In genomic region chr15:100461646-100462045, GRCm38 (mm10) we compare ENCODE assay signal across 15 mouse cellular contexts. TPM values are rescaled to one million over a fixed set of nuclear protein-coding genes. Genes with fewer than 3 reads are reported as not detected.
DNase-seq lines count a peak whose midpoint lies in the region; ATAC-seq and TF ChIP-seq lines count a peak whose summit lies in the region.
"Had no signal": no experiment of that assay in that cellular context is flagged by ENCODE, and none has a peak within 500 bp of the region (broad histone marks: within the 10 kb centered on the region; RNA-seq: fewer than 3 reads in every experiment).

No protein-coding gene starts in this region.

- H3K36me3 ChIP-seq in megakaryocyte, embryonic 14.5 days (replicated peaks; ENCODE audit: low read length) = no peaks in the 10 kb centered on the region
- no peaks in the 10 kb centered on the region for H3K36me3 ChIP-seq in midbrain, postnatal 0 days (ENCODE audit: insufficient read depth, low read length)
- H3K36me3 ChIP-seq: forebrain, embryonic 15.5 days; heart, embryonic 13.5 days had no signal

- peaks cover 3% of the 10 kb centered on the region for H3K27me3 ChIP-seq in megakaryocyte, embryonic 14.5 days (replicated peaks)
- H3K27me3 ChIP-seq in midbrain, postnatal 0 days (ENCODE audit: insufficient read depth, low read length) = no peaks in the 10 kb centered on the region
- H3K27me3 ChIP-seq: forebrain, embryonic 15.5 days had no signal

- ATAC-seq in CD4-positive, CD25-positive, alpha-beta regulatory T cell, adult 4 months = no peak
- ATAC-seq in midbrain, postnatal 0 days (ENCODE audit: low FRiP score) = no peak
- ATAC-seq: forebrain, embryonic 15.5 days had no signal

- WGBS in midbrain, postnatal 0 days = 74% methylated on average over 9 of the region's 9 CpGs

- H3K4me3 ChIP-seq in megakaryocyte, embryonic 14.5 days (replicated peaks) = peak overlapping the region; percentile 81
- no peak overlapping the region for H3K4me3 ChIP-seq in midbrain, postnatal 0 days (ENCODE audit: low read depth, low read length)
- H3K4me3 ChIP-seq: forebrain, embryonic 15.5 days had no signal

- DNase-seq in CD4-positive, CD25-positive, alpha-beta regulatory T cell, adult 2 months (ENCODE audit: low read depth, low spot score) = peak; percentile 27
- DNase-seq in 3T3-L1 (ENCODE audit: low read depth, low spot score) = peak; percentile 64
- peak; percentile 60 for DNase-seq in brain, adult 2 months (ENCODE audit: low read depth, low spot score)
- DNase-seq in ovary, postnatal 14 days (ENCODE audit: low spot score) = no peak
- DNase-seq in midbrain, postnatal 0 days (ENCODE audit: low spot score) = no peak
- no peak for DNase-seq in gastrocnemius, postnatal 25 days
- DNase-seq: cerebellum, adult 2 months; right cerebral cortex, postnatal 14 days had no signal

- no peak overlapping the region for H3K9ac ChIP-seq in midbrain, postnatal 0 days (replicated peaks; ENCODE audit: low read length, poor library complexity, severe bottlenecking)
- H3K9ac ChIP-seq: forebrain, embryonic 15.5 days; heart, embryonic 13.5 days; hindbrain, embryonic 14.5 days; liver, embryonic 14.5 days had no signal

- H3K9me3 ChIP-seq in megakaryocyte, embryonic 14.5 days = no peaks in the 10 kb centered on the region
- H3K9me3 ChIP-seq in midbrain, postnatal 0 days (ENCODE audit: low read length) = no peaks in the 10 kb centered on the region
- H3K9me3 ChIP-seq: forebrain, embryonic 15.5 days; heart, embryonic 13.5 days had no signal

- H3K4me2 ChIP-seq in midbrain, postnatal 0 days (ENCODE audit: low read depth, low read length, poor library complexity, severe bottlenecking) = no peak overlapping the region
- H3K4me2 ChIP-seq: forebrain, embryonic 15.5 days; hindbrain, embryonic 14.5 days had no signal

- TF ChIP-seq CTCF in midbrain, postnatal 0 days (IDR thresholded peaks at IDR 0.05) = no peak

- no peak overlapping the region for H3K27ac ChIP-seq in midbrain, postnatal 0 days (ENCODE audit: low read depth, low read length)
- H3K27ac ChIP-seq: forebrain, embryonic 15.5 days; heart, embryonic 13.5 days; hindbrain, embryonic 14.5 days; liver, embryonic 14.5 days had no signal

- peaks cover 53% of the 10 kb centered on the region for H3K4me1 ChIP-seq in megakaryocyte, embryonic 14.5 days
- H3K4me1 ChIP-seq in midbrain, postnatal 0 days (ENCODE audit: insufficient read depth, low read length) = no peaks in the 10 kb centered on the region

RNA-seq across cellular contexts. Expression of gene Letmd1, which starts 7.2 kb away (rescaled TPM):
- polyA plus RNA-seq in CD4-positive, CD25-positive, alpha-beta regulatory T cell, adult 4 months (2017; shearing (Covaris generic)) = 10 to 100 TPM; 52.3 to 82.7 TPM
- 21.1 and 42.7 TPM in 2 replicates for polyA plus RNA-seq in megakaryocyte, embryonic 14.5 days (2012; ENCODE audit: insufficient read depth, low replicate concordance)
- 80.9 and 86.0 TPM in 2 replicates for total RNA-seq in midbrain, postnatal 0 days (2014; rRNA removed)
- polyA plus RNA-seq in midbrain, postnatal 0 days (2015; fragmentation: Nextera tagmentation; extraction: Ambion mirVana) = 53.0 and 55.0 TPM in 2 replicates
- total RNA-seq in gastrocnemius, postnatal 25 days (2021) = 1 to 10 TPM; 9.1 to 9.9 TPM

RNA-seq across cellular contexts. Expression of gene Csrnp2, which starts 33.6 kb away (rescaled TPM):
- polyA plus RNA-seq in CD4-positive, CD25-positive, alpha-beta regulatory T cell, adult 4 months (2017; shearing (Covaris generic)) = 1 to 10 TPM; 1.8 to 2.5 TPM
- 0.46 TPM in 1 of 2 replicates, not detected in the other for polyA plus RNA-seq in megakaryocyte, embryonic 14.5 days (2012; ENCODE audit: insufficient read depth, low replicate concordance)
- 61.5 and 66.3 TPM in 2 replicates for total RNA-seq in midbrain, postnatal 0 days (2014; rRNA removed)
- 35.8 and 37.0 TPM in 2 replicates for polyA plus RNA-seq in midbrain, postnatal 0 days (2015; fragmentation: Nextera tagmentation; extraction: Ambion mirVana)
- 1 to 10 TPM; 2.1 to 2.6 TPM for total RNA-seq in gastrocnemius, postnatal 25 days (2021)

RNA-seq across cellular contexts. Expression of gene Slc11a2, which starts 36.8 kb away (rescaled TPM):
- 10 to 100 TPM; 31.4 to 39.1 TPM for polyA plus RNA-seq in CD4-positive, CD25-positive, alpha-beta regulatory T cell, adult 4 months (2017; shearing (Covaris generic))
- 0.62 TPM in 1 of 2 replicates, not detected in the other for polyA plus RNA-seq in megakaryocyte, embryonic 14.5 days (2012; ENCODE audit: insufficient read depth, low replicate concordance)
- total RNA-seq in midbrain, postnatal 0 days (2014; rRNA removed) = 29.5 and 34.4 TPM in 2 replicates
- polyA plus RNA-seq in midbrain, postnatal 0 days (2015; fragmentation: Nextera tagmentation; extraction: Ambion mirVana) = 17.0 and 23.6 TPM in 2 replicates
- total RNA-seq in gastrocnemius, postnatal 25 days (2021) = 10 to 100 TPM; 36.7 to 41.9 TPM

RNA-seq across cellular contexts. Expression of gene Gm5475, which starts 39.7 kb away (rescaled TPM):
- not detected for polyA plus RNA-seq in CD4-positive, CD25-positive, alpha-beta regulatory T cell, adult 4 months (2017; shearing (Covaris generic))
- not detected in 2 replicates for polyA plus RNA-seq in megakaryocyte, embryonic 14.5 days (2012; ENCODE audit: insufficient read depth, low replicate concordance)
- total RNA-seq in midbrain, postnatal 0 days (2014; rRNA removed) = not detected in 2 replicates
- 0.15 and 0.17 TPM in 2 replicates for polyA plus RNA-seq in midbrain, postnatal 0 days (2015; fragmentation: Nextera tagmentation; extraction: Ambion mirVana)
- not detected for total RNA-seq in gastrocnemius, postnatal 25 days (2021)
- total RNA-seq: ES-E14 had no signal
- polyA plus RNA-seq: cerebellum, adult 2 months had no signal

Comparison
In these comparisons a context has a peak if more than half of its experiments do, and no peak if none do; other contexts are left out.
1. DNase-seq: peak in CD4-positive, CD25-positive, alpha-beta regulatory T cell, adult 2 months (single experiment), 3T3-L1 (single experiment) and brain, adult 2 months (single experiment); none in ovary, postnatal 14 days (single experiment), midbrain, postnatal 0 days (single experiment) and gastrocnemius, postnatal 25 days (single experiment).
2. RNA of gene Csrnp2, which starts 33.6 kb away (polyA plus RNA-seq): 35.8 to 37.0 TPM in midbrain, postnatal 0 days; 1.8 to 2.5 TPM in CD4-positive, CD25-positive, alpha-beta regulatory T cell, adult 4 months and 0.46 TPM in megakaryocyte, embryonic 14.5 days; every median in the first group is over 10 times any median in the second.
3. RNA of gene Slc11a2, which starts 36.8 kb away (polyA plus RNA-seq): 31.4 to 39.1 TPM in CD4-positive, CD25-positive, alpha-beta regulatory T cell, adult 4 months and 17.0 to 23.6 TPM in midbrain, postnatal 0 days; 0.62 TPM in megakaryocyte, embryonic 14.5 days; every median in the first group is over 10 times any median in the second.